Mouse (Mus musculus): ENCODE measurements around the gene Cdkl1. TPM values are rescaled to one million over a fixed set of nuclear protein-coding genes. Genes with fewer than 3 reads are reported as not detected.

Gene Cdkl1
- total and polyA plus RNA-seq, 3 experiments = 2.0 to 11.2 (median 9.3) TPM

GRCm38 (mm10) chr12:69713628-69714027 lies 77.4 kb downstream of the Cdkl1 start:
- no peak overlapping the region for H3K27ac ChIP-seq
- H3K79me2 ChIP-seq (replicated peaks; ENCODE audit: control insufficient read depth, insufficient read depth, low read length) = no peaks in the 10 kb centered on the region
- H3K27me3 ChIP-seq (ENCODE audit: control insufficient read depth, insufficient read depth, low read length) = no peaks in the 10 kb centered on the region
- H3K4me1 ChIP-seq (ENCODE audit: control insufficient read depth, insufficient read depth, low read length) = no peaks in the 10 kb centered on the region
- no peak overlapping the region for H3K9ac ChIP-seq (ENCODE audit: low read depth, low read length)
- no peak overlapping the region for H3K4me3 ChIP-seq
- TF ChIP-seq EP300 (IDR thresholded peaks at IDR 0.05; ENCODE audit: insufficient read depth, low read depth, low read length) (no peak), CTCF (IDR thresholded peaks at IDR 0.05) (no peak), POLR2A (IDR thresholded peaks at IDR 0.05; ENCODE audit: insufficient read depth, low read depth, low read length) (no peak)
- intact Hi-C loops (cut with DNase I) = no loop called here
- H3K36me3 ChIP-seq (ENCODE audit: control insufficient read depth, insufficient read depth, low read length) = no peaks in the 10 kb centered on the region
- no peak for DNase-seq

GRCm38 (mm10) chr12:69704799-69705458 lies 86.1 kb downstream of the Cdkl1 start:
- Histone ChIP-seq H3K79me2 (replicated peaks; ENCODE audit: control insufficient read depth, insufficient read depth, low read length) (no peaks in the 10 kb centered on the region), H3K4me1 (ENCODE audit: control insufficient read depth, insufficient read depth, low read length) (no peaks in the 10 kb centered on the region), H3K27ac (no peak overlapping the region), H3K27me3 (ENCODE audit: control insufficient read depth, insufficient read depth, low read length) (no peaks in the 10 kb centered on the region), H3K36me3 (ENCODE audit: control insufficient read depth, insufficient read depth, low read length) (no peaks in the 10 kb centered on the region), H3K9ac (ENCODE audit: low read depth, low read length) (no peak overlapping the region), H3K4me3 (no peak overlapping the region)
- TF ChIP-seq CTCF (IDR thresholded peaks at IDR 0.05) = no peak
- TF ChIP-seq EP300 (IDR thresholded peaks at IDR 0.05; ENCODE audit: insufficient read depth, low read depth, low read length) = no peak
- no peak for TF ChIP-seq POLR2A (IDR thresholded peaks at IDR 0.05; ENCODE audit: insufficient read depth, low read depth, low read length)
- DNase-seq = no peak
- 64% methylated on average over 11 of the region's 11 CpGs for WGBS
- intact Hi-C loops (cut with DNase I) = no loop called here

- intact Hi-C loops (cut with DNase I) = loop anchor here (5.0 kb wide), 3 partner anchors 51 to 116 kb away; partner anchors contain the start of gene Vcpkmt
- DNase-seq = no peak
- no peaks in the 10 kb centered on the region for H3K36me3 ChIP-seq (ENCODE audit: control insufficient read depth, insufficient read depth, low read length)
These were observed 92.7 kb downstream of the Cdkl1 start for GRCm38 (mm10) chr12:69698352-69698751.

More at GRCm38 (mm10) chr12:69698352-69698751, 92.7 kb downstream of the Cdkl1 start:
- Histone ChIP-seq H3K27me3 (ENCODE audit: control insufficient read depth, insufficient read depth, low read length) (no peaks in the 10 kb centered on the region), H3K4me1 (ENCODE audit: control insufficient read depth, insufficient read depth, low read length) (no peaks in the 10 kb centered on the region), H3K27ac (no peak overlapping the region), H3K4me3 (no peak overlapping the region), H3K79me2 (replicated peaks; ENCODE audit: control insufficient read depth, insufficient read depth, low read length) (no peaks in the 10 kb centered on the region), H3K9ac (ENCODE audit: low read depth, low read length) (no peak overlapping the region)
- TF ChIP-seq CTCF (IDR thresholded peaks at IDR 0.05) (no peak), POLR2A (IDR thresholded peaks at IDR 0.05; ENCODE audit: insufficient read depth, low read depth, low read length) (no peak), EP300 (IDR thresholded peaks at IDR 0.05; ENCODE audit: insufficient read depth, low read depth, low read length) (no peak)
- WGBS = 81% methylated on average over 6 of the region's 6 CpGs

Small RNA genes lying within 50 kb of the gene (microRNA-seq; reads per million reads assigned to microRNA genes)
- 0 reads per million in 2 experiments for gene Mir681

Other genes starting within 250 kb of the Cdkl1 start
- gene Vcpkmt, start 208.2 kb downstream of the Cdkl1 start, total RNA-seq (2021) = 1 to 10 TPM; 3.5 TPM
- gene Vcpkmt, start 208.2 kb downstream of the Cdkl1 start, polyA plus RNA-seq (2012; rRNA removed) = 2.0 TPM in 2 replicates
- gene Sos2, start 109.4 kb downstream of the Cdkl1 start, total RNA-seq (2021) = 10 to 100 TPM; 33.7 to 38.5 TPM
- gene Sos2, start 109.4 kb downstream of the Cdkl1 start, polyA plus RNA-seq (2012; rRNA removed) = 21.3 and 33.1 TPM in 2 replicates
- gene L2hgdh, start 66.4 kb downstream of the Cdkl1 start, total RNA-seq (2021) = 10 to 100 TPM; 41.9 to 49.4 TPM
- 13.8 and 33.4 TPM in 2 replicates for gene L2hgdh, start 66.4 kb downstream of the Cdkl1 start, polyA plus RNA-seq (2012; rRNA removed)
- 10 to 100 TPM; 31.5 to 34.7 TPM for gene Atp5s, start 66.3 kb downstream of the Cdkl1 start, total RNA-seq (2021)
- gene Atp5s, start 66.3 kb downstream of the Cdkl1 start, polyA plus RNA-seq (2012; rRNA removed) = 22.5 and 56.1 TPM in 2 replicates
- 1 to 10 TPM; 4.0 TPM for gene Atl1, start 101.3 kb upstream of the Cdkl1 start, total RNA-seq (2021)
- gene Atl1, start 101.3 kb upstream of the Cdkl1 start, polyA plus RNA-seq (2012; rRNA removed) = 2.9 and 3.5 TPM in 2 replicates
- gene Map4k5, start 101.9 kb upstream of the Cdkl1 start, total RNA-seq (2021) = 10 to 100 TPM; 20.0 to 21.7 TPM
- 5.6 and 10.0 TPM in 2 replicates for gene Map4k5, start 101.9 kb upstream of the Cdkl1 start, polyA plus RNA-seq (2012; rRNA removed)
- 10 to 100 TPM; 21.3 to 23.6 TPM for gene Sav1, start 195.7 kb upstream of the Cdkl1 start, total RNA-seq (2021)
- 13.5 and 25.8 TPM in 2 replicates for gene Sav1, start 195.7 kb upstream of the Cdkl1 start, polyA plus RNA-seq (2012; rRNA removed)

Data from heart, adult 2 months (tissue).